Mouse (Mus musculus) left cerebral cortex, postnatal 14 days (tissue): ENCODE measurements around the gene Evx2. TPM values are rescaled to one million over a fixed set of nuclear protein-coding genes. Genes with fewer than 3 reads are reported as not detected.

Experiments
- DNase-seq, 2 experiments: peaks; one replicate each; pipeline ENCODE4 v3.0.0; 2021 to 2022; ENCODE audit warnings: low spot score in 2 of 2, mixed read lengths in 1 of 2
- intact Hi-C: fragments of 180-260 bp; cut with DNase I; formaldehyde crosslinking; loops from one replicate; pipeline ENCODE4 v1.15.1; 2025
- total RNA-seq, 2 experiments: library from RNA; stranded (reverse); gene quantifications; 2 replicates each; pipeline ENCODE4 v1.2.3; 2021

Evx2 gene
- total RNA-seq, 2 experiments from 2014 or later, result not detected

DNA sequence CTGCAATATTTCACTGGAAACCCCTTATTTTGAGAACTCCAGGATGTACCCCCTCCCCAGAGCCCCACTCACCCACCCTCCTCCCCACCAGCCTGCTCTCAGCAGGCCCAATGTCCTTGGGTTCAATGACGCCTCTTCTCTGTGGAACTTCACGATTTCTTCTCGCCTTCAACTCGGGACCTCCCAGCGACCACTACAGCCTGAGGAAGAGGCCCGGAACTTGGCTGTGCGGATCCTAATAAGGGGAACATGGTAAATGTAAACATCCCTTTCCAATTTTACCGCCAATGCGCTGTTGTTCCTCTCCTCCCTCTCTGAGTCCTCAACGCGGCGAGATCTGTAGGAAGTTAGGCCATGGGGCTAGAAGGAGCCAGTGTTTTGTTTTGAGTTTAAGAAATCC lies 24.7 kb upstream of the Evx2 start:
- intact Hi-C loops, result no loop called here
- no peak for DNase-seq

DNA sequence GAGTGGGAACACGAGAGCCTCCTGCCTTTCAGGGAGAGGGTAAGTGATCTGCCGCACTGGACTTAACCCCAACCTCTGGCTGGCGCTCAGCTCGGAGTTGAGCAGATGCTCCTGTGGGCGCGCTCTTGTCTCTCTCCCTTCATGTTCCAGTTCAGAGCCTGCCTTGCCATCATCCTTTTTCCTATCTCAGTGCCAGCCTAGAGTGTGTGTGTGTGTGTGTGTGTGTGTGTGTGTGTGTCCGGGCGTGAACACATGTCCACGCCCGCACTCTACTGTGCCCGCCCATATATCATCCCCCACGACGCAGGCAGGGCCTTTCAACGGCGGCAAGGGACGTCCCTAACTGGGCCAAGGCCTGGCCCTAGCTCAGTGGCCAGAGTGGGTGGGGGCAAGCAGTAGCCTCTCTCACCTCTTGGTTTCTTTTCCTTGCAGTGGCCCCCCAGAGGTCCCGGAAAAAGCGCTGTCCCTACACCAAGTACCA lies 24.2 kb upstream of the Evx2 start:
- DNase-seq, result no peak
- intact Hi-C loops, result no loop called here

GRCm38 (mm10) chr2:74682796-74683195 lies 23.4 kb upstream of the Evx2 start:
- DNase-seq, result no peak
- intact Hi-C loops, result no loop called here

GRCm38 (mm10) chr2:74681594-74682531 lies 22.5 kb upstream of the Evx2 start:
- DNase-seq, result no peak
- intact Hi-C loops, result no loop called here

GRCm38 (mm10) chr2:74680561-74681398 lies 21.4 kb upstream of the Evx2 start:
- DNase-seq, result no peak
- intact Hi-C loops, result no loop called here

DNA sequence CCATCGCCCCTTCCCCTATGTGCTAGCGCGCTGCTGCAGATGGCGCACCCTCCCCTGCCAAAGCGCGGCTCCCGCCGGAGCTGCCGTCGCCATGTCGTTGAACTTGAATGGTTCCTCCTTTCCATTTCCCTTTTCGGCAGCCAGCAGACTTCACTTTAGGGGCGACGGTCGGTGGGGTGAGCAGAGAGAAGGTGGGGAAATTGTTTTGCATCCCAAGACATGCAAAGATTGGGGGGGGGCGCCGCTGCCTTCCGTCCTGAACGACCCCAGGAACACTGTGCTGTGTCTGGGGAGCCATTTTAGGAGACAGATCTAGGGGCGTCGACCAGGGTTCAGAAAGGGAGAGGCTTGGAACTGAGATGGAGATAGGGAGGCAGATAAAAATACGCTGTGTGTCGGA lies 20.6 kb upstream of the Evx2 start:
- DNase-seq, result no peak
- intact Hi-C loops, result loop anchor here (10.0 kb wide), 1 partner anchor 1405 kb away; the partner anchor contains the start of gene Sp9

- intact Hi-C loops, result loop anchor here (10.0 kb wide), 1 partner anchor 1405 kb away; the partner anchor contains the start of gene Sp9
- DNase-seq, result no peak
Observed at GRCm38 (mm10) chr2:74679596-74679971, 20.2 kb upstream of the Evx2 start.

GRCm38 (mm10) chr2:74678891-74679595 lies 19.7 kb upstream of the Evx2 start, which contains the start of gene Hoxd11:
Gene Hoxd11, plus strand, starts transcription at chr2:74679557.
- intact Hi-C loops, result loop anchor here (10.0 kb wide), 1 partner anchor 1404 kb away; the partner anchor contains the start of gene Sp9
- DNase-seq, result no peak

DNA sequence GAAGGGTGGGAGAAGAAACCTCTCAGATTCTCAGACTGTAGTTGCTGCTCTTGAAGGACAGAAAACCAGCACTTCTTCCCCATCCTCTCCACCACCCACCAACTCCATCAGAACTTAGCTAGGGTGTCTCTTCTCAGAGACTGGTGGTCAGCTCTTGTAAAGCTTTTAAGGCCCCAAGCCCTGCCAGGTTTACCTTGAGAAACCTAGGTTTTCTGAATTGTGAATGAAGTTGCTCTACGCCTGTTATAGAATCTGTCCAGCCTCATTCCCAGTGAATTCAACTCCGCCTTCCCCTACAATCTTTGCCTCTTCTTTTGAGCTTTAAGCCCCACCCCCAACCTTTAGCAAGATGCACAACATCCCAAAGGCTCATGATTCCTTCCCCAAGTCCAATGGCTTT lies 17.7 kb upstream of the Evx2 start:
- no peak for DNase-seq

DNA sequence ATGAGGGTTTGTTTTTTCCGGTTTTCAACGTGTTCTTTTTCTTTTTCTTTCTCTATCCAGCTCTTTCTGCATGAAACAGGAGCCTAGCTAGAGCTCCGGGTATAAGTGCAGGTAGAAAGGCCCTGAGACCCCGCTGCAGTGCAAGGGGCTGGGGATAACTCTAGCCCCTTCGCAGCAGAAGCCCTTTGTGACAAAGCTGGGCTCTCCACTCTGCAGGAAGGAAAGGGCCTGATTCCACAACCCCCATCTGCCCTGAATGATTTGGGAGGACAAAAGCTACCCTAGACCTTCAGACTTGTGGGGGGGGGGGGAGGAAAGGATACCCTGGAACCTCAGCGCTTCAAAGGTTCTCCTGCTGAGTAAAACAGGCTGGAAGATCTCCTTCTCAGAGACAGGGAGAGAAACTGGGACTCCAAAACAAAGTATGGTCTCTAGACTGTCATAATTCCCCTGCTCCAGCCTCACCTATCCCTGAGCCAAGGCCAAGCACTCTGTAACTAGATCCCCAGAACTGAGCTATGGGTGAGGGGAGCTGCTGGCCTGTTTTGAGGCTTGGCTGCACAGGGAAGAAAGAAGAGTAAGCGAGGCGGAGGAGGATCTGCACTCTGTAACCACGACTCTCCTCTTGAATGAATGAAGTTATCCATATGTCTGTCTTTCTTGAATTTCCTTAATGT lies 17.2 kb upstream of the Evx2 start:
- intact Hi-C loops, result loop anchor here (10.0 kb wide), 1 partner anchor 1402 kb away; the partner anchor contains the start of gene Sp9
- no peak for DNase-seq

More for the DNA sequence above, 17.7 kb upstream of the Evx2 start:
- intact Hi-C loops, result loop anchor here (10.0 kb wide), 1 partner anchor 1402 kb away; the partner anchor contains the start of gene Sp9

DNA sequence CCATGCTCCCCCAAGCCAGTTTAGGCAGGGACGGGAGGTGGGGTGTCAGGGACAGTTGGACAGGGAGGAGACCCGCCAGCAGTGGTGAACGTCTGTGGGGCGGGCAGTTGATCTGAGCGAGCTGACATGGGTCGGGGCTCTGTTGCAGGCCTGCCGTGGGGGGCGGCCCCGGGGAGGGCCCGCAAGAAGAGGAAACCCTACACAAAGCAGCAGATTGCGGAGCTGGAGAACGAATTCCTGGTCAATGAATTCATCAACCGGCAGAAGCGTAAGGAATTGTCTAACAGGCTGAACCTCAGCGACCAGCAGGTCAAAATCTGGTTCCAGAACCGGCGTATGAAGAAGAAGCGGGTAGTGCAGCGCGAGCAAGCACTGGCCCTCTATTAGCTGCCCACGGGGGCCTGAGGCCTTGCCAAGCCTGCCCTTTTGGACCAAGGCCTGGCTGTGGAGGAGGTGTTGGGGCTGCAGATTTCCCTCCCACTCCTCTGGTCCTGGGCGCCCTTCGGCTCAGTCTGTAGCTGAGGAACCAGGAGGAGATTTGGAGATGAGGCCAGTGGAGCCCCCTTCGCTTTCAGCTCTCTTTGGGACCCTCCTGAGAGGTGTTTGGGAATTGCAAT lies 16.4 kb upstream of the Evx2 start:
- intact Hi-C loops, result loop anchor here (10.0 kb wide), 1 partner anchor 1401 kb away; the partner anchor contains the start of gene Sp9
- no peak for DNase-seq

- DNase-seq, result no peak
- intact Hi-C loops, result loop anchor here (10.0 kb wide), 1 partner anchor 1400 kb away; the partner anchor contains the start of gene Sp9
Observed at GRCm38 (mm10) chr2:74674881-74675665, 15.7 kb upstream of the Evx2 start, which contains the start of gene Hoxd12. Gene Hoxd12, plus strand, starts transcription at chr2:74675013.

- intact Hi-C loops, result loop anchor here (10.0 kb wide), 1 partner anchor 1399 kb away; the partner anchor contains the start of gene Sp9
- no peak for DNase-seq
Observed at GRCm38 (mm10) chr2:74673835-74674425, 14.6 kb upstream of the Evx2 start.

DNA sequence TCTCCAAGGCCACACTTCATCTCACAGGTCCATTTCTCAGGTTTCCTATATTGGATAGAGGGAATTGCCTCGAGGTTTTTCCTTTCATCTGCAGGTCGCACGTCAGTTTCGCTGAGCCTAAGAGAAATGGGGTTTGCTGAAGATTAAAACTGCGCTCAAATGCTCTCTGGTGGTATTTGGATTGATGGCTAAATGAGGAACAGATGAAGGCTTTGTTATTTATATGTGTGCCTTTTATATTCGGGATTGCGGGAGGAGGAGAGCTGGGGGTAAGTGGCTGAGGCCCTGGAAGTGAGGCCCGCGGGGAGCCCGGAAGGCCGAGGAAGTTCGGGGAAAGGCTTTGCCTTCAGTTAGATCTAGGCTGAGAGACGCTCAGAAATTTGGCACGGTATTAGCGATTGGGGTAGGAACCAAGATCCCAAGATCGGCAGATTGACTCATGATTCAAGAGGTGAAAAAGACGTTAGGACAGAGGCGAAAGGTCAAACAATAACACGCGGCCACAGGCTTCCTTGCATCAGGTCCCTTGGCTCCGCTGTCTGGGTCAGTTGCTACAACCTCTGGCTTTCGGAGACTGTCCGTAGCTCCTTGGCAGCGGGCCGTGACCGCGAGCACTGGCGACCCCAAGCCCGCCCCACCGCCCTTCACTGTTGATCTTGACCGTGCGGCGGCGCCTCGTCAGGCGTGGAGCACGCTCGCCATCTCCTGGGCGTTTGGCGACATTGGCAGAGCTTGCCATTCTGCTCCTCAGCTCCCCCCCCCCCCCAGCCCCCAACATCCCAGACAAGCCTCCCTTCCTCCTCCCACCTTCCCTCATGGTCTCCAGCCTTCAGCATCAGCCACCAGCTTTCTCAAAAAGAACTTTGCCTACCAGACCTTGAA lies 13.4 kb upstream of the Evx2 start:
- DNase-seq, result peak in 1 of 2 experiments; percentile 34
- intact Hi-C loops, result loop anchor here (10.0 kb wide), 1 partner anchor 1398 kb away; the partner anchor contains the start of gene Sp9

DNA sequence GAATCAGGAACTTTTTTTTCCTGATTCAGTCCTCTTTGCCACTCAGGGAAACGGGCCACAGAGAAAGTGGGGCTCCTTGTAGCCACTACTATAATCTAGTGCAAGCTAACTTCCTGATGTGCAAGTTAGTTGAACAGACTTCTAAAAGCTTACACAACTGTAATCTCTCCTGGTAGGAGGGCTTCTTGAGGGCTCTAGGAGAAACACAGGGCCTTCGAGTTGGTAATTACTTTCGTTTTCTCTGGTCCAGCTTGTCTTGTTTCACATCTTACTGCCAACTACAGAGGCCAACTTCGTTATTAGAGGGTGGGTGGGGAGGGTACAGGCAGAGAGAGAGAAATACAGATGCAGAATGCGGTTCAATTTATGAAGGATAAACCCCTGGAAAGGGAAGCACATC lies 12.5 kb upstream of the Evx2 start:
- no peak for DNase-seq
- intact Hi-C loops, result loop anchor here (10.0 kb wide), 1 partner anchor 1397 kb away; the partner anchor contains the start of gene Sp9
